Mouse (Mus musculus) ES-Bruce4 (cell line): Measurements from ENCODE around the gene Atxn1.

Source experiments
- CTCF ChIP-seq: IDR thresholded peaks from one replicate; pipeline ENCODE4 v1.8.1; 2011; ENCODE audit warnings: low read depth, low read length
- POLR2A ChIP-seq: IDR thresholded peaks from one replicate; pipeline ENCODE4 v1.8.1; 2011; ENCODE audit warnings: low read length; ENCODE audit not compliant: insufficient read depth

- TF ChIP-seq POLR2A (no peak), CTCF (peak; percentile 74)
These were observed 157.2 kb downstream of the Atxn1 start for GRCm38 (mm10) chr13:45807593-45808043.
